Mouse (Mus musculus) right cerebral cortex, postnatal 14 days (tissue): ENCODE measurements around the gene Slc16a12.
"Not testable (repeated sequence)": the region's sequence is repeated elsewhere in the genome, so short reads cannot be mapped to it uniquely, and the experiment has no call there.

Source experiments
- DNase-seq: peaks from one replicate; pipeline ENCODE4 v3.0.0; 2022

Gene Slc16a12

DNA sequence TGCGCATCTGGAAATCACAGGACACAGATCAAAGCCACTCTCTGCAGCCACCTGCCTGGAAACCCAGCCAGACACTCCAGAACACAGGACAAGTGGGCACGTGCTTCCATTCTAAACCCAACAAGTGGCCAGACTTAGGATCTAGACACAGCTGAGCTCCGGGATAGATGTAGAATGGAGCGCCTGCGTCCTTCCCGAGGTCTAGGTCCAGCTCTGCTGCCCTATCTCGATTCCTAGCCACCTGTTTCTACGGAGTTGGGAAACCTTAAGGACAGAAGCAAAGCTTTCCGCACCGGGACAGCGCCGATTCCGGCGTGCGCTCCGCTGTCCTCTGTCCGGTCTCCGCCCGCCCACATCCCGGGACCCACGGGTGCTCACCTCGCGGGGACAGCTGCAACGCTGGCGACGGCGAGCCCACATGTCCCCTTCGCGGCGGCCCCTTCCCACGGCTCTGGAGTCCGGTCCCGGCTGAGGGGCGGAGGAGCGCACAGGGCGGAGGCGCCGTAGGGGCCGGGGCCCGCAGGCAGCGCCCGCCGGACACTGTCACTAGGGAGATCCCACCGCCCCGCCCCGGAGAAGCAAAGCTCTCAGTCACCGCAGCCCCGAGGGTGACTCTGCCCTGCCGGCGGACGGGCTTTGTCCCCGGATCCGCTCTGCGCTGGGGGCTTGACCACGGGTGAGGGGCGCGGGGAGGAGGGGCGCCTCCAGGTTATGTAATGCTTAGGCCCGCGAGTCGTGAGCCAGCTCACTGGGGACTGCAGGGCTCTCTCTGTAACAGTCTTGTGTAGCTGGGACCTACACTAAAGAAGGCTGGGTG is at the start of gene Slc16a12:
Gene Slc16a12 (minus strand): TSS at position 602 of the 817 bp plus-strand sequence.
- peak; percentile 14 for DNase-seq

DNA sequence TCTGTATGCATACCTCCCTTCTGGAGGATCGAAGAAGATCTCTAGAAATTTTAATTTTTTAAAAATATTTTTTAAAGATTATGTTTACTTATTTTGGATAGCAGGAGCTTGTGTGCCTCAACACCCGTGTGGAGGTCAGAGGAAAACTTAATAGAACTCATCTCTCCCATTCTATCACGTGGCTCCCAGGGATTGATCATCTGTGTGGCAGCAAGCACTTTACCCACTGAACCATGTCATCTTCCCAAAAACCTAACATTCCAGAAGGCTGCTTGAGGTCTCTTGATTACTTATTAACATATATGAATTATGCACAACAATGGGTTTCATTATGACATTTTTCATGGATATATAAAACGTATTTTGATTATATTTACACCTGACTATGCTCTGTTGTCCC is 49.3 kb upstream of the Slc16a12 start:
- DNase-seq = no peak

DNA sequence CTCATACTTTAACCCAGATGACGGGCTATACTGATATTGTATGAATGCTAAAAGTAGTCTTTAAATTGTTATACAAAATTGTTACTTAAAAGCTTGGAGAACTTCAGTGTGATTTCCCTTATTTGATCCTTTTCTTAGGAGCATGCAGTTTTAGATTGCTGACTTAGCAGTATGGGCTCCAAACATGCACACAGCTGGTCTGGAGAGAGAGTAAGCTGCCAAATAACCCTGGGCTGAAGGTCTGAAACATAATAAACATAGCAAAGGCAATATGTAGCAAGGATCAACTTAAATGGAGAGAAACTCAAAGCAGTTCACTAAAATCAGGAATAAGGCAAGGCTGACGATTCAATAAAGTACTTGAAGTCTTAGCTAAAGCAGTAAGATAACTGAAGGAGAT is 35.4 kb upstream of the Slc16a12 start:
- no peak for DNase-seq

DNA sequence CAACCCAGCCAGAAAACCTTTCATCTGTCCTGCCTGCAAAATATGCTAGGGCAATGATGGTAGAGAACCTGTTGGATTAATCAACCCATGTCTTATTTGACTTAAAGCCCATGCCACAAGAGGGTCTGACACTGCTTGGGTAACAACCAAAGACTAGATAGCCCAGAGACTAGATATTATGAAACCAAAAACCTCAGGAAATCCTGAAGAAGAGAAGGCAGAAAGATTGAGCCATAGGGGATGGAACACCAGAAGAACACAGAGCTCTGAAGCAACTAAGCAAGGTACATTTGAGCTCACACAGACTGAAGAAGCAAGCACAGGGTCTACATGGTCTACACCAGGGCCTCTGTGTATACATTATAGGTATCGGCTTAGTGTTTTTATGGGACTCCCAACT is 31.9 kb upstream of the Slc16a12 start:
- no peak for DNase-seq

DNA sequence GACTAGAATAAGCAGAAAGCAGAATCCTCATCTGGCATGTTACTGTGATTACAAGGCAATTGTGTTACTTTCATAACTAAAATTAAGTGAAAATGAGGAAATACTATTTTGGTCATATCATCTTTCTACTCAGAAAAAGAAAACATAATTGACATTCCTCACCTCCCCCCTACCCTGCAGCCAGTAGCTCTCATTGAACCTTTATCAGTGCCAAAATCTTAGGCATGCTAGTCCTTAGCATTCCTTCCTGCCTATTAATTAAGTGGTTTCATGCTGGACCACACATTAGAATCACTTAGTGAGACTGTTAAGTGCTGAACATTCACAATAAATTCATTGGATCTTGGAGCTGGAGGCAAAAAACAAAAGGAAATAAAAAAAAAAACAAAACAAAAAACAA is 31.0 kb upstream of the Slc16a12 start:
- no peak for DNase-seq

DNA sequence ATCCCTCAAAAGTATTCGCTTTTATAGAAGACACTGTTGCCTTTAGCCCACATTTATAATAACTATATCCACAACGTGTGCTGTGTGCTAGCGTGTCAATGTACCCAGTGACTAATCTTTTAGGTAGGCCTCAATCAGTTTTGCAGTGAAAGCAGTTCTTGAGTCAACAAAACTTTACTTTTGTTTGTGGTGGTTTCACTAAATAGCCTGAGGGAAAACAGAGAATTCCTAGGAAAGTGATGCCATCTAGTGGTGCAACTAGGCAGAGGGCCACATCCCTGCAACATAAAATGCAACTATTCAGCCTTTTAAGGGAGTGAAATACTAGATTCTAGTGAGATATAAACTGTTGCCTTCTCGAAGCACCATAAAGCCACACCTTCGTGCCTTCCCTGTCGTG is 25.7 kb upstream of the Slc16a12 start:
- peak; percentile 35 for DNase-seq

DNA sequence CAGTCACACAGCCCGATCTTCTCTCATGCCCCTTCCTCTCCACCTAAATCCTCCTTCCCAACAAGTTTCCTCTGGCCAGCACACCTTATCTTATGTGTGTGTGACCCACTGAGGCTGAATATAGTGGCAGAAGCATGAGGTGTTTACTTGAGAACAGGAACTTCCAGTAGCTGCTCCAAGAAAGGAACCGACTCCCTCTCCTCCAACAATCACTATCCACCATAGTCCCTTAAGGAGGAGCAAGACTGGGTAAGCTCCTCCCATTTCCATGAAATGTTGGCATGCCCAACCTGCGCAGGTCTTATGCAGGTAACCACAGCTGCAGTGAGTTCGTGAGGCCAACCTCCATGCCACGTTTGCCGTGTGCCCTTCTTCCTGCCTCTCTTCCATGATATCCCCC is 23.7 kb upstream of the Slc16a12 start:
- DNase-seq = no peak

DNA sequence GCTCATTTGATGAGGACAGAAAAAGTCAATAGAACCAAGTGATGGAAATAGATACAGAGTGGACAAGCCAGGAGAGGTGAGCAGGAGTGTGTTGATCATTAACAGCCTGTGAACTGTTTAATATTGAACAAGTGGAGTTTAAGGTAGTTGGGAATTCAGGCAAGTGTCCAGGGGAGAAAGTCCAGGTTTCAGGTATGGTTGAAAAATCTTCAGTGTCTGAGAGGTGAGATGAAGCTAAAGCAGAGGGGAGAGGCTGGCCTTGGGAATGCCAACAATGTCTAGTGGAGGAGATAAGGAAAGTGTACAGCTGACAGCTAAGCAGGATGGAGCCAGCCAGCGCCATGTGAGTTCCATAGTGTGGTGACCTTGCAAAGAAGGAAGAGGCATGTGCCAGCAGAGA is 11.7 kb upstream of the Slc16a12 start:
- no peak for DNase-seq

DNA sequence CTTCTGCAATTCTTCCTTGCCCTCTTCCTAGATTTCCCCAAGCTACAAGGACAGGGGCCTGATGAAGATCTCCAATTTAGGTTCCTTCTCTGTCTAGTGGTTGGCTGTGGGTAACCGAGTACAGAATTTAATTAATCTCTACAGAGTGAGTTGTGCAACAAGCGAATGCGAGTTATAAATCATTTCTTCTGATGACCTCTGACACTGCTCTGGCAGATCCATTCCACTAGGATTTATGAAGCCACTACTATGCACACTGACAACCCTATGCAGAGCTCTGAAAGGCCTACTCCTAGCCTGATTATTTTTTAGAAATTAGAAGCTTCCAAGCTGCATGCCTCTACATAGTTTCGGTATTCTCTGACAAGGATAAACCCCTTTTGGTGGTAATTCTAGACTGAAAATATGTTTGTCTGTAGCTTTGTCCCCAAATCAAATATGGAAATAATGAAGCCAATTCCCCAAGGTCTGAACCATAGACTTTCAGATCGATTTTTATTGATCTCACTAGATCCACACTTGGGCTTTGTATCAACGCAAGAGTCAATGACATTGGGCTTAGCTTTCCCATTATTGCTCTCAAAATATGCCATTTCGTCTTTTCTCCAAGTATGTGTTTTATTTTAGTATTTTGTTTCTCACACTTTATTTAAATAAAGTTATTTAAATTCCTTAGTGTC is 9.6 kb upstream of the Slc16a12 start:
- no peak for DNase-seq

DNA sequence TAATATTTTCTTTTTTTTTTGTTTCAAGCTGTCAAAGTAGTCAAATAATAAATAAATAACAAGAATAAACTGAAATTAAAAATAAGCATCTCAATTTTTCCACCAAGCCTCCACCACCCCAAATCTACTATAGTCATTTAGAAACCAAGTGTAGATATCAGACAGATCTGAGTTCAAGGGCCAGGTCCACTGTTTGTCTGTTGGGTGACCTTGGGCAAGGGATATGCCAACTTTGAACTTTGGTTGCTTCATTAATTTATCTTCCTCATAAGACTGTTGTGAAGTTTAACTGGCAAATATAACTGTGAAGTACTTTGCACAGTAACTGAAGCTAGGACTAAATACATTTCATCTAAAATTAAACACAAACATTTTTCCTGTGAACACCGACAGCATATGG is 8.6 kb upstream of the Slc16a12 start:
- DNase-seq = no peak

DNA sequence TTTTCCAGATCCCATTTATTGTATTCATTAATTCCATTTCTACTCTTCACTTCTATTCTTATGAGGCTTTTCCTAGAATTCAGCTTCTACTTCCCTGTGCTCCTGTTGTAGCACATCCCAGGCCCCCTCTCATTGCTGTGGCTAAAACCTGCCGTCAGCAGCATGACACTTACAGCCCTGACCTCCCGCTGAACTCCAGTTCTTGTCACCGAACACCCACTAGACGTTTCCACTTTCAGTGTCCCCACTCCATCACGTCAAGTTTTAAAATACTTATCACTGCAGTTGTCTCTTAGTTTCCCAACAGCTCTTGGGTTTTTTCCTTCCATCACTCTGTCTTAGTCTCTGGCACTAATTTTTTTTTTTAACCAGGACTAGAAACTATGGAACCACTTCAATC is 6.2 kb upstream of the Slc16a12 start:
- DNase-seq = no peak

DNA sequence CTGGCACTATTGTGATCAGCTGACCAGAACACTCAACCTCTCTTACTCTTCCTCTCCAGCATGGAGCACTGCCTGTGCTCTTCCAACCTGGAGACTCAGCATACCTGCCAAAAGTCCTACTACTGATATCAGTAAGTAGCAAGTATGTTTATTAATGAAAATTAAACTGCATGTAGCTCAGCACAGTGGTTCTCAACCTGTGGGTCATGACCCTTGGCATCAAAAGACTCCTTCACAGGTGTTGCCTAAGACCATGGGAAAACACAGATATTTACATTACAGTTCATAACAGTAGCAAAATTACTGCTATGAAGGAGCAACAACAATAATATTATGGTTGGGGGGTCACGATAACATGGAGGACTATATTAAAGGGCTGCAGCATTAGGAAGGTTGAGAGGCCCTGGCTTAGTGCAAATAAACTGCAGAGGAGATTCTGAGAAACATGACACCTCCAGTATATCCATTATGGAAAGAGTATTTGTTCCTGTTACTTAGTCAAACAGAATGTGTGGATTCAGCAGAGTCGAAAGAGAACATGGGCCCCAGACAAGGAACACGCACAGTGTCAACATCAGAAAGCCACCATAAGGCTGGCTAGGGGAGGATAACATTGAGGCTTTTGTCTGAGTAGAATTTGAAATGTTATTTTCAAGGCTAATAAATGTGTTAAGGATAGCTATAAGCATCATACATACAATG is 5.5 kb upstream of the Slc16a12 start:
- no peak for DNase-seq

DNA sequence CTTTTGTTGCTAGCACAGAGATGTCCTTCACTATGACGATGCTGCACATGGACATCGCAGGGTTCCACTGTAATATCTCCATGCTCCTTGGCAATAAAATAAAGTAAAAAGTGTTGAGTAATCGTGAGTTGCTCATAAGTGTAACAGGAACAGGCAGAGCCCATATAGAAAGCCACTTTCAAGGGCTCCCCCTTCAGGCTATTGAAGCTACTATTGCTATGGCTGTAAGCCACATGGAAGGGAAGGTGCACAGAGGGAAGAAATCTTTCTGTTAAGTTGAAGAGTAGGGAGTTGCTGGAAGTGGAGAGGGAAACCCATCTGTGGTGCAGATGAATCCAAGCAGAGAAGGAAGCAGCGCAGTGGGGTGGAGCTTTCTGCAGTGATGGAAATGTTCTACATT is 4.1 kb upstream of the Slc16a12 start:
- DNase-seq = peak; percentile 10

DNA sequence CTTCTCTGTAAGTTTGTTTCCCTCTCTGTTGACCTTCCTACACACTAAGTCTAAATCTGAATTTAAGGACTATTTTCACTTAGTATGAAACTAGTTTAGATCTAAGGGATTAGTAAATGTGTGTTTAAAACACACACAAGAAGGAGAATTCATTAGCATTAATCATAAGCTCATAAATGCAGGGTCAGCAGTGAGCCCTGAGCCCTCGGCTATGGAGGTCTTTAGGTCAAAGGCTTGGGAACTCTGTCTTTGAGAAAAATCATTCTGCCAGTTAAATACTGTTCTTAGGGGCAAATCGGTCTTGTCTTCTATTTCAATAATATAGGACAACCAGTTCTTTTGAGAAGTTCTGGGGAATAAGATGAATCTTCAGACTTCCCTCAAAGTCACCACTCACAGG is 1.9 kb upstream of the Slc16a12 start:
- DNase-seq = no peak

DNA sequence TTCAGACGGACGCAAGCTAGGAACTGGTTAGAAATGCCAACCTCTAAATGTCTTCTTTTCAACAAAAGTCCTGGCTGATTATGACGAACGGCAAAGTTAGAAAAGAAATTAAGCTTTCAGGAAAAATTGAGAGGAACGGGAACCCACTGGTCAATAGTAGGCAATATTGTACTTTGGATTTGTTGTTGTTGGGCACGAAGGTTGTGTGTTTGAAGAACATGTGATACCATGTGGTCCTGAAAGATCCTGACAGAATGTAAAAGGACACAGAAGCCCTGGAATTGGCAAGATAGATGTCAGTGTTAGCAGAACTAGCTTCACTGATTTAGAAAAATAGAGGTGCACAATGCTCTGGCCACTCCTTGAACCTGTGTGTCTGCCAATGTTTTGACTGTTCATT is 880 bp upstream of the Slc16a12 start:
- DNase-seq = not testable (repeated sequence)

DNA sequence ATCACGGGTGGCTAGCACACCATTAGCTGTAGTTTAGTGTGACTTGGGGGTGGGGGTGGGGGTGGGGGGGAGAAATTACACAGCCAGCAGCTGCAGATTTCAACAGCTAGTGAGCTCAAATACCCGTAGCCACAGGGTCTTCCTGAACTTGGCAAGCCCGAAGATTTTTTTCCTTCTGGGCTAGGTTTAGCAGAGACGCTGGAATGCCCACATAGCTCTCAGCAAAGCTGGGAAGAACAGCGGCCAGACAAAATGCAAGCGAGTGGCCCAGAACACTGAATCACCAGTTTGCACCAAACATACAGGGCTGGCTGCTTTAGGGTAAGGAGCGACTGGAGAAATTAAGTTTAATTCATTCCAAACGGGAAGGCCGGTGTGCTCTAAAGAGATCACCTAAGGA is 888 bp downstream of the Slc16a12 start:
- DNase-seq = no peak

DNA sequence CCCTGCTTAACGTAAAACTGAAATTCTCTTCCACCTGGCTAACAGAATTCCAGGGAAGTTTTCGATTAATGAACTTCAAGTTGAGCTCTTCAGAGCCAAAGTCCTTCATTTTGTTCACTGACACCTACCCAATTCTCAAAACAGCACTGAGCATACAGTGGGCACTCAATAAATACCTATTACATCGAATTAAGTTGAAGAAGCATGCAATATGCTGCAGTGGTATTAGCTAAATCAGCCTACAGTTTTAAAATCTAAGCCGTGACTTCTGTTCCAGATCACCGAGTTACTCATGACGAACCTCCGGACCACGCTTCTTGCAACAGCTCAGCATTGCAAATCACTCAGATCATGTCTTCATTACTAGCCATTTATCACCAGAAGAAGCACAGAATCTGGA is 2.1 kb downstream of the Slc16a12 start:
- DNase-seq = no peak

DNA sequence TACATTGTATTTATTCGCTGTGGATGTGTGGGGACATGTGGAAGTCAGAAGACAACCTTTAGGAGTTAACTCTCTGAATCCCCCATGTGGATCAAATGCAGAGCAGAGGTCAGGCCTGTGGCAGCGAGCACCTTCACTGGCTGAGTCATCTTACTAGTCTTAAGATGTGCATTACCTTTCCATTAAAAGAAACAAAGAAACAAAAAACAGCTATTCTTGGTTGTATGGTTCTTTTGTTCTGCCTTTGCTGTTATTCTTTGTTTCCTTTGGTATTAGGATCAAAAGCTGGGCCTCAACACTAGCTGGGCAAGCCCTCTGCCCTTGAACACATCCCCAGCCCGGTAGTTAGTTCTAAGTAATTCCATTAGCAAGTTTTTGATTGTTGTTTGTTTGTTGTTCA is 9.2 kb downstream of the Slc16a12 start:
- DNase-seq = no peak

DNA sequence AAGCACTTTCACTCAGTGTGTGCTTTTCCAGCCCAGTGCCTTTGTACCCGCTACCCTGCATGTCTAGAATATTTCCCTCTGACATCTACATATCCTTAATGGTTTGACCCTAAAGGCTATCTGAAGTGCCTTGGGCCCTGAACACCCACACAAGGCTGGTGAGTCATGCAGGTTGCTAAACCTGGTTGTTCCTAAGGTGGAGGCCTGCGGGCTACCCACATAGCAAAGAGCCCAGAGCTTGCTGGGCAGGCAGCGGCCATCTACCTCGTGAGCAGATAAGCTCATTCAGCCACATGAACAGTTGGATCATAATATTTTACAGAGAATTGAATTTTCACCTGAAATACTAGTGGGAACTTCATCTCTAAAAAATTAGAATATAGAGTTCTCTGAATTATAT is 11.2 kb downstream of the Slc16a12 start:
- DNase-seq = no peak

DNA sequence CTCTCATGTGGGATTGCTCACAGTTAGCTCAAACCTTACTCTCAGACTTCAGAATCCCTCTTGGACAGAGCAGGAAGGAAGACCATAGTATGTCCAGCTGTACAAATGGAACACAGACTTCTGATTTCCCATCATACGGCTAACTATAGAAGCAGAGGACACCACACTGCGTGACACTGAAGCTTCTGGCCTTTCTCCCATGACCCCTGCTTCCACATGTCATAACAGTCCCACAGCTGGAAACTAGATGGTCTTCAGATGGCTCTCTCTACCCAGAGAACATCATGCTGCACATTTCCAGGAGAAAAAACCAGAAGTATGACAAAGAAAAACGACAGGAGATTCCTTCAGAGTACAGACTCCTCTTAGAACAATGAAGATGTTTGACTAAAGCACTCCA is 14.1 kb downstream of the Slc16a12 start:
- no peak for DNase-seq

DNA sequence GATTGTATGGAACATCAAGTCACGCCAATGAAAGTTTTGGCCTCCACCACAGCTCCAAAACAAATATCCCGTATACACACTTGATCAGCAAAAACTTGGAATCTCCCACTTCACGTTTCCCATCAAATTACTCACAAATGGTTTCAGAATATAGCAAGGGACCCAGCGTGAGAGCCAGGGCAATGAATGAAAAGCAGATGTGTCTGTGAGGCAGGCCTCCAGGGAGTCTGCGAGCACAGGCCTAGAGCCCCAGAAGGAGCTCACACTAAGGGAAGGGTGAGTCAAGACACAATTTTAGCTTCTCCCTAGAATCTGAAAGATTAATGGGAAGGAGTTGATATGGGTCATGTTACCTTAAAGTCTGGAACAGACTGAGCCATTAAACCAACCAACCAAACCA is 15.7 kb downstream of the Slc16a12 start:
- DNase-seq = no peak

DNA sequence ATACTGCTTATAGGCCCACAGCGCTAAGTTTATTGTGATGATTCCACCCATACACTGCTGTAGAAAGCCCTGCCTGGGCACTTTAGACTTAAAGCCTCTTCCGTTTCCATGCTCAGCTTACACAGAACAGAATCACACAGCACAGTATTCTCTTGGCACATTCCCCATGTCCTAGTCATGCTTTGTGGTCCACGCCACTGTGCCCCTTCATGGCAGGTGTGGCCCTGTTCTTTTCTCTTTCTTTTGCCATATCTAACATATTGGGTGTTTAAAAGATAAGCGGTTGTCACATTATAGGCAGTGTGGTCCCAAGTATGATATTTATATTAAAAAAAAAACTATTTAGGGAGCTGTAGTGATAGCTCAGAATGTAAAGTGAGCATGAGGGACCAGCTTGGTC is 16.5 kb downstream of the Slc16a12 start:
- no peak for DNase-seq

DNA sequence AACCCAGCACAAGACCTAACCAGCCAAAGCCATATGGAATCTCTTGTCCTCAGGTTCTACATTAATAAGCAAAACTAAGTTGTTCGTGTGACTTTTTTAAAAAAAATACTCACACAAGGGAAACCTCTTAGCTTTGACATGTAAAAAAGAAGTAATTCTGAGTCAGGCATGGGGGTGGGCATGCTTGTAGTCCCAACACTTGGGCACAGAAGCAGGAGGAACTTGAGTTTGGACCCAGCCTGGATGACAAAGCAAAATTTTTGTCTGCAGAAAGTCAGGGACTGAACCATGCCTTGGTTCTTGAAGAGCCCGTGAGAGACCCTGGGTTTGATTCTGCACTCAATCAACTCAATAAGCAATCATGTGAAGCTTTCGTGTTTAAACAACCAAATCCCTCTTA is 17.6 kb downstream of the Slc16a12 start:
- no peak for DNase-seq
